Mouse (Mus musculus) kidney, adult 11 months (tissue): ENCODE measurements around the gene Ddx59.

Source experiments
- DNase-seq: peaks from one replicate; pipeline ENCODE4 v3.0.0; 2022

The Ddx59 gene

DNA sequence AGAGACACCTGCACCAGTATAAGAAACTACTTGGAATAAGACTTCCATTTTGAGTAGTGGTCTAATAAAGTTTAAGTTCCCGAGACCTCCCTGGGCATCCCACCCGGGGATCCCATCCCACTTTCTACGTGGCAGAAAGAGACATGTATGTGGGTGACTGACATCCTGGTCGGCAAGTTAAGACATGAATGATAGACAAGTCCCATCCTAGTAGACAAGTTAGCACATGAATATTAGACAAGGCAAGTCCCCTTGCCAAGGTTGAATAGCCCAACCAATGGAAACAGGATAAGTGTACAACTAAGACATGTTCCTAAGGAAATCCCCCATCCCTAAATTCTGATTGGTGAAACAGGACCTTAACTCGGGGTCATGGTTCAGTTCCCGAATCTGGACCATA is 34.5 kb downstream of the Ddx59 start:
- DNase-seq, result no peak

- no peak for DNase-seq
Observed at GRCm38 (mm10) chr1:136450206-136450605, 35.1 kb downstream of the Ddx59 start.

- DNase-seq, result no peak
Observed at GRCm38 (mm10) chr1:136452421-136452820, 37.4 kb downstream of the Ddx59 start.

GRCm38 (mm10) chr1:136455756-136456585 is 40.9 kb downstream of the Ddx59 start:
- no peak for DNase-seq

DNA sequence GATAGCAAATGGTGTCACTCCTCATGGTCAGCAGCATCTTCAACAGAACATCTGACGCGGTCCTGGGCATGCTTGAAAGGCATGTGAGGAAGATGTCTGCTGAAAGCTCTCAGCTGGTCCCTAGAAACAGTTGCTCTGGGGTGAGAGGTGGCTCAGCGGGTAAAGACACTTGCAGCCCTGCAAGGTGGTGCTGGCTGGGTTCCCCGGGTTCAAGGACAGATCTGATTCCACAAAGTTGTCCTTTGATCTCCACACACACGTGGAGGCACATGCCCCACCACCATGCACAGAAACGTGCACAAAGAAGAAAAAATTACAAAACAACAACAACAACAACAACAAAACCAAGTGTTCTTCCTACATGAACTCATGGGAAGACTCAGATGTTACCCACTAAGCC is 41.7 kb downstream of the Ddx59 start:
- DNase-seq, result no peak

GRCm38 (mm10) chr1:136457403-136457802 is 42.3 kb downstream of the Ddx59 start:
- DNase-seq, result no peak

GRCm38 (mm10) chr1:136458691-136459245 is 43.7 kb downstream of the Ddx59 start:
- DNase-seq, result no peak

DNA sequence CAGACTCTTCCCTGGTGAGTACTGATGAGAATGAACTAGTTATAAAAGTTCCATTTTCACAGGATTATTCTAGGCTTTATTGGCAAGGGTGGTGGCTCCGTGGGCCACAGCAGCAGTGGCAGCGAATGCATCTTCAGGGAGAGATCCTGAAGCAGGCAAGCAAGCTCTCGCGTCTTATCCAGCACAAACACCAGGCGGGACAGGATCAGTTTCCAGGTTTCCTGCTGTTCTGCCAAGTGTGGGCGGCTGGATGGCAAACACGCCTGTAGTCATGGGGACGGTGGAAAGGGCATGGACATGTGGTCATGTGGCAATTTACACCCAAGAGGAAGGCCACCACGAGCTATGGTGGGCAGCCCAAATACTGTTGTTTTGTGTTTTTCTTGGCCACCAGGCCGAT is 47.4 kb downstream of the Ddx59 start:
- no peak for DNase-seq

DNA sequence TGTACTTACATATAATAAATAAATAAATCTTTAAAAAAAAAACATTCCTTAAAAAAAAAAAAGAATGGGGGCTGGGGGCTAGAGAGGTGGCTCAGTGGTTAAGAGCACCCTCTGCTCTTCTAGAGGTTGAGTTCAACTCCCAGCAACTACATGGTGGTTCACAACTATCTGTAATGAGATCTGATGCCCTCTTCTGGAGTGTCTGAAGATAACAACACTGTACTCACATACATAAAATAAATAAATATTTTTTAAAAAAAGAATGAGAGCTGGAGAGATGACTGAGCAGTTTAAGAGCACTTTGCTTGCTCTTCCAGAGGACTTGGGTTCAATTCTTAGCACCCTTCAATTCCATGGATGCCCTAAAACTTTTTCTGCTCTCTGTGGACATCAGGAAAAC is 50.1 kb downstream of the Ddx59 start:
- no peak for DNase-seq

- peak; percentile 95 for DNase-seq
Observed at GRCm38 (mm10) chr1:136466143-136466811, 51.2 kb downstream of the Ddx59 start, which contains the start of gene Kif14. Kif14 (plus strand) TSS chr1:136466343.

GRCm38 (mm10) chr1:136469408-136469807 is 54.3 kb downstream of the Ddx59 start:
- DNase-seq, result no peak

DNA sequence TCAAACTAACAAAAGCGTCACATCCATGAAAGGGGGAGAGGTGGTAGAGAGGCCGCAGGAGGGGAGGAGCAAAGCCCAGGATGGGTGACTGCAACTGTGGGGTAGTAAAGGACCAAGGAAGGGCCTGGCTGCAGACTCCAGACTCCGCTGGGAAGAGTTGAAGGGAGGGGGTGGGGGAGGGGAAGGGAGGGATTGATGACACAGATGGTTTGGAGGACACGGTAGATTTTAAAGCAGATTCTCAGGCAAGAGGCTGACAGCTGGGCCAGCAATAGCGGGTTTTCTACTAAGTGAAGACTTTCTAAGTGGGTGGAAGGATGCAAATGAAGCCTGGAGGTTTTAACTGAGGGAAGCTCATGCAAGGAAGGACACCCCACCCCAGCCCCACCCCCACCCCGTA is 55.4 kb downstream of the Ddx59 start:
- no peak for DNase-seq
